20 mouse cellular contexts compared by ENCODE assay signal in genomic region chr10:40091455-40091854, GRCm38 (mm10). TPM values are rescaled to one million over a fixed set of nuclear protein-coding genes. Genes with fewer than 3 reads are reported as not detected.
A peak's percentile ranks its signal among the peaks of the same experiment; 100 is the strongest.
DNase-seq lines count a peak whose midpoint lies in the region; ATAC-seq and TF ChIP-seq lines count a peak whose summit lies in the region.
"Had no signal": no experiment of that assay in that cellular context is flagged by ENCODE, and none has a peak within 500 bp of the region (broad histone marks: within the 10 kb centered on the region; RNA-seq: fewer than 3 reads in every experiment).

No protein-coding gene starts in this region.

- DNase-seq in heart, postnatal 14 days, result no peak
- no peak for DNase-seq in limb, embryonic 10.5 days (ENCODE audit: low spot score)
- DNase-seq in lung, postnatal 0 days (ENCODE audit: low spot score), result peak; percentile 38
- no peak for DNase-seq in lung, adult 18-20 months
- no peak for DNase-seq in frontal cortex, postnatal 14 days (ENCODE audit: low spot score in 2 of 2)
- DNase-seq: adrenal gland, postnatal 14 days; cerebellum, adult 18-20 months; cerebellum, adult 9-11 months; cerebellum, postnatal 36 days; gastrocnemius, postnatal 36 days had no signal

- intact Hi-C loops in heart, postnatal 14 days (cut with DNase I), result loop anchor here (5.0 kb wide), 1 partner anchor 51 kb away; the partner anchor contains the start of gene Slc16a10

- H3K9ac ChIP-seq in heart, embryonic 13.5 days, result no peak overlapping the region
- no peak overlapping the region for H3K9ac ChIP-seq in limb, embryonic 12.5 days (replicated peaks)
- no peak overlapping the region for H3K9ac ChIP-seq in lung, postnatal 0 days (replicated peaks; ENCODE audit: low read depth)
- H3K9ac ChIP-seq: embryonic facial prominence, embryonic 13.5 days; forebrain, embryonic 12.5 days; hindbrain, embryonic 13.5 days; intestine, embryonic 15.5 days had no signal

- no peak overlapping the region for H3K4me3 ChIP-seq in heart, embryonic 13.5 days
- H3K4me3 ChIP-seq in limb, embryonic 12.5 days (replicated peaks), result no peak overlapping the region
- H3K4me3 ChIP-seq in limb, embryonic 10.5 days, result no peak overlapping the region
- no peak overlapping the region for H3K4me3 ChIP-seq in lung, postnatal 0 days (ENCODE audit: low read depth, low read length)
- H3K4me3 ChIP-seq: embryonic facial prominence, embryonic 13.5 days; forebrain, embryonic 12.5 days; hindbrain, embryonic 13.5 days; intestine, embryonic 15.5 days had no signal

- no peak for ATAC-seq in heart, embryonic 13.5 days (ENCODE audit: extremely low read depth, insufficient number of reproducible peaks, low FRiP score, low TSS enrichment)
- ATAC-seq in limb, embryonic 12.5 days (ENCODE audit: insufficient number of reproducible peaks, insufficient read depth, low FRiP score, low TSS enrichment, low read depth), result no peak
- ATAC-seq in lung, postnatal 0 days, result no peak
- ATAC-seq: activated CD4-positive, CD25-positive, alpha-beta regulatory T cell, adult 4 months; forebrain, embryonic 16.5 days had no signal

- peaks cover 3% of the 10 kb centered on the region; the same call in 1 of the 2 replicates for H3K9me3 ChIP-seq in heart, embryonic 13.5 days
- H3K9me3 ChIP-seq in limb, embryonic 12.5 days, result no peaks in the 10 kb centered on the region; the same call in 1 of the 2 replicates
- H3K9me3 ChIP-seq in limb, embryonic 10.5 days (replicated peaks), result no peaks in the 10 kb centered on the region
- H3K9me3 ChIP-seq in lung, postnatal 0 days (ENCODE audit: low read length), result no peaks in the 10 kb centered on the region
- H3K9me3 ChIP-seq: embryonic facial prominence, embryonic 13.5 days; forebrain, embryonic 12.5 days; hindbrain, embryonic 13.5 days; intestine, embryonic 15.5 days had no signal

- no peak for TF ChIP-seq CTCF in lung, postnatal 0 days (IDR thresholded peaks at IDR 0.05)

- no peak overlapping the region for H3K4me2 ChIP-seq in heart, embryonic 13.5 days
- H3K4me2 ChIP-seq in limb, embryonic 12.5 days, result no peak overlapping the region
- no peak overlapping the region for H3K4me2 ChIP-seq in lung, postnatal 0 days (replicated peaks; ENCODE audit: low read depth, low read length)
- H3K4me2 ChIP-seq: embryonic facial prominence, embryonic 13.5 days; forebrain, embryonic 12.5 days; hindbrain, embryonic 13.5 days; intestine, embryonic 15.5 days had no signal

- 0 out of 2 replicates have a peak overlapping the region, but pooled peaks have one; percentile 40 for H3K27ac ChIP-seq in heart, embryonic 13.5 days (replicated peaks)
- H3K27ac ChIP-seq in limb, embryonic 12.5 days, result peak overlapping the region; percentile 57
- H3K27ac ChIP-seq in limb, embryonic 10.5 days, result no peak overlapping the region
- H3K27ac ChIP-seq in lung, postnatal 0 days (ENCODE audit: low read length), result no peak overlapping the region
- H3K27ac ChIP-seq: embryonic facial prominence, embryonic 13.5 days; forebrain, embryonic 12.5 days; hindbrain, embryonic 13.5 days; intestine, embryonic 15.5 days had no signal

- H3K27me3 ChIP-seq in heart, embryonic 13.5 days (replicated peaks), result no peaks in the 10 kb centered on the region
- H3K27me3 ChIP-seq in limb, embryonic 12.5 days, result no peaks in the 10 kb centered on the region
- H3K27me3 ChIP-seq in limb, embryonic 10.5 days (ENCODE audit: low read depth, poor library complexity, severe bottlenecking), result no peaks in the 10 kb centered on the region
- H3K27me3 ChIP-seq in lung, postnatal 0 days (replicated peaks; ENCODE audit: insufficient read depth, low read length), result no peaks in the 10 kb centered on the region
- H3K27me3 ChIP-seq: CH12.LX; embryonic facial prominence, embryonic 13.5 days; forebrain, embryonic 12.5 days; hindbrain, embryonic 13.5 days; intestine, embryonic 15.5 days; Patski had no signal

- WGBS in heart, embryonic 13.5 days, result 61% methylated on average over 2 of the region's 2 CpGs
- 74% methylated on average over 2 of the region's 2 CpGs for WGBS in limb, embryonic 12.5 days
- WGBS in limb, embryonic 10.5 days, result 94% methylated on average over 2 of the region's 2 CpGs
- WGBS in lung, postnatal 0 days, result 37% methylated on average over 2 of the region's 2 CpGs

- no peak for TF ChIP-seq EP300 in lung, postnatal 0 days (IDR thresholded peaks at IDR 0.05)

- peaks cover 51% of the 10 kb centered on the region for H3K4me1 ChIP-seq in heart, embryonic 13.5 days
- peaks cover 37% of the 10 kb centered on the region for H3K4me1 ChIP-seq in limb, embryonic 12.5 days (replicated peaks)
- no peaks in the 10 kb centered on the region; the same call in 1 of the 2 replicates for H3K4me1 ChIP-seq in limb, embryonic 10.5 days
- H3K4me1 ChIP-seq in lung, postnatal 0 days (ENCODE audit: insufficient read depth, low read depth, low read length), result no peaks in the 10 kb centered on the region
- H3K4me1 ChIP-seq: forebrain, embryonic 12.5 days; hindbrain, embryonic 13.5 days had no signal

- H3K36me3 ChIP-seq in heart, embryonic 13.5 days, result no peaks in the 10 kb centered on the region
- no peaks in the 10 kb centered on the region for H3K36me3 ChIP-seq in limb, embryonic 12.5 days
- H3K36me3 ChIP-seq in limb, embryonic 10.5 days, result no peaks in the 10 kb centered on the region
- no peaks in the 10 kb centered on the region for H3K36me3 ChIP-seq in lung, postnatal 0 days (ENCODE audit: insufficient read depth, low read length)
- H3K36me3 ChIP-seq: embryonic facial prominence, embryonic 13.5 days; forebrain, embryonic 12.5 days; hindbrain, embryonic 13.5 days; intestine, embryonic 15.5 days had no signal

RNA-seq across cellular contexts. Expression of gene Slc16a10, which starts 50.6 kb away (rescaled TPM):
- polyA plus RNA-seq in heart, embryonic 13.5 days (2015; fragmentation: Nextera tagmentation; extraction: Ambion mirVana), result 14.9 and 19.6 TPM in 2 replicates
- 10 to 100 TPM; 22.4 to 24.9 TPM for total RNA-seq in heart, postnatal 14 days (2021)
- polyA plus RNA-seq in limb, embryonic 12.5 days (2016; fragmentation: Nextera tagmentation; extraction: Ambion mirVana), result 18.3 and 19.8 TPM in 2 replicates
- polyA plus RNA-seq in limb, embryonic 10.5 days (2016; fragmentation: Nextera tagmentation; extraction: Ambion mirVana), result 10.4 and 12.6 TPM in 2 replicates
- 7.3 and 8.7 TPM in 2 replicates for polyA plus RNA-seq in lung, postnatal 0 days (2015; fragmentation: Nextera tagmentation; extraction: Ambion mirVana)

Comparison
In these comparisons a context has a peak if more than half of its experiments do, and no peak if none do; other contexts are left out.
1. H3K27ac ChIP-seq: peak in heart, embryonic 13.5 days (single experiment) and limb, embryonic 12.5 days (single experiment); none in limb, embryonic 10.5 days (single experiment) and lung, postnatal 0 days (single experiment).